Mouse (Mus musculus): ENCODE results near the gene Ctnna3. TPM values are rescaled to one million over a fixed set of nuclear protein-coding genes. Genes with fewer than 3 reads are reported as not detected.

Gene Ctnna3
- total and polyA plus RNA-seq, 3 experiments: not detected

DNA sequence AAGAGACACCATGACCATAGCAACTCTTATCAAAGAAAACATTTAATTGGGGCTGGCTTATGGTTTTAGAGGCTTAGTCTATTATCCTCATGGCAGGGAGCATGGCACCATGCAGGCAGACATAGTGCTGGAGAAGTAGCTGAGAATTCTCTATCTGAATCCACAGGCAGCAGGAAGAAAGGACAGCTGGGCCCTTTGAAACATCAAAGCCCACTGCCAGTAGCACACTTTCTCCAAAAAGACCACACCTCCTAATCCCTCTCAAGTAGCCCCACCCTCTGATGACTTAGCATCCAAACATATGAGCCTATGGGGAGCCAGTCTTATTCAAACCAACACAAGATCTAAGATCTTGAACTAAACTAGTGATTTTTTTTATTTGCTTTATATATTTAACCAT lies 1462.6 kb downstream of the Ctnna3 start:
- Histone ChIP-seq H3K4me3 (ENCODE audit: control insufficient read depth in 1 of 2, insufficient read depth in 1 of 2, low read depth in 2 of 2, low read length in 2 of 2) (no peak overlapping the region), H3K9ac (ENCODE audit: control insufficient read depth, low read depth, low read length, poor library complexity, severe bottlenecking) (no peak overlapping the region), H3K79me2 (ENCODE audit: control insufficient read depth, insufficient read depth, low read length, poor library complexity) (no peaks in the 10 kb centered on the region), H3K9me3 (replicated peaks; ENCODE audit: insufficient read depth, low read length) (no peaks in the 10 kb centered on the region), H3K36me3 (ENCODE audit: control insufficient read depth in 1 of 2, insufficient read depth in 2 of 2, low read length in 2 of 2) (no peaks in the 10 kb centered on the region), H3K27ac (ENCODE audit: control insufficient read depth, low read depth, low read length) (no peak overlapping the region), H3K4me1 (ENCODE audit: control insufficient read depth in 1 of 2, insufficient read depth in 2 of 2, low read length in 2 of 2) (no peaks in the 10 kb centered on the region), H3K27me3 (ENCODE audit: control insufficient read depth in 1 of 2, insufficient read depth in 2 of 2, low read length in 2 of 2) (no peaks in the 10 kb centered on the region)
- TF ChIP-seq POLR2AphosphoS2 (IDR thresholded peaks at IDR 0.05; ENCODE audit: low read length) (no peak), ELF1 (IDR thresholded peaks at IDR 0.05; ENCODE audit: low read depth, low read length) (no peak), USF1 (IDR thresholded peaks at IDR 0.05; ENCODE audit: low read depth, low read length) (no peak), ZKSCAN1 (IDR thresholded peaks at IDR 0.05; ENCODE audit: low read depth, low read length) (no peak), NELFE (IDR thresholded peaks at IDR 0.05; ENCODE audit: low read depth, low read length) (no peak), CHD2 (IDR thresholded peaks at IDR 0.05; ENCODE audit: low read length) (no peak), GABPA (IDR thresholded peaks at IDR 0.05; ENCODE audit: low read depth, low read length) (no peak), TAL1 (IDR thresholded peaks at IDR 0.05; ENCODE audit: low read length) (no peak), MEF2A (IDR thresholded peaks at IDR 0.05; ENCODE audit: extremely low read depth, insufficient replicate concordance, low read depth, low read length, poor library complexity, severe bottlenecking) (no peak), SMC3 (IDR thresholded peaks at IDR 0.05; ENCODE audit: low read depth, low read length) (no peak), E2F4 (IDR thresholded peaks at IDR 0.05; ENCODE audit: borderline replicate concordance, low read depth, low read length) (no peak), ZNF384 (IDR thresholded peaks at IDR 0.05; ENCODE audit: low read depth, low read length) (no peak)
- DNase-seq (ENCODE audit: low read depth, low spot score): no peak

DNA sequence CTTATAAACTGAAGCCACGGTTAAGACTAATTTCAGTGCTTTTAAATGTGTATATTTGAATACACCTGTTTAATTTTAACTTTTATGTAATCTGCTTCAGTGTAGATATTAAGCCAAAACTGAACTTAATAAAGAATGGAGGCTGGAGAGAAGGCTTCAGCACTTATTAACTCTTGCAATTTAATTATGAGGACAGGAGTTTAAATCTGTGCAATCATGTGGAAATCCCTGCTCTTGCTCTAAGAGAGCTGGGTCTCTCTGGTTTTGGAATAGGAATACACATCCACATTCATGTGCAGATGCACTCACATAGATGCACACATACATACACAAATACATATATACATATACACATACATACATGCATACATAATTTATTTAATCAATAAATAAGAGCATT lies 1468.8 kb downstream of the Ctnna3 start:
- H3K36me3 ChIP-seq (ENCODE audit: control insufficient read depth in 1 of 2, insufficient read depth in 2 of 2, low read length in 2 of 2): no peaks in the 10 kb centered on the region
- no peaks in the 10 kb centered on the region for H3K9me3 ChIP-seq (replicated peaks; ENCODE audit: insufficient read depth, low read length)
- H3K79me2 ChIP-seq (ENCODE audit: control insufficient read depth, insufficient read depth, low read length, poor library complexity): no peaks in the 10 kb centered on the region
- H3K4me3 ChIP-seq (ENCODE audit: control insufficient read depth in 1 of 2, insufficient read depth in 1 of 2, low read depth in 2 of 2, low read length in 2 of 2): no peak overlapping the region
- DNase-seq (ENCODE audit: low read depth, low spot score): no peak
- no peaks in the 10 kb centered on the region for H3K4me1 ChIP-seq (ENCODE audit: control insufficient read depth in 1 of 2, insufficient read depth in 2 of 2, low read length in 2 of 2)
- H3K27me3 ChIP-seq (ENCODE audit: control insufficient read depth in 1 of 2, insufficient read depth in 2 of 2, low read length in 2 of 2): no peaks in the 10 kb centered on the region
- H3K27ac ChIP-seq (ENCODE audit: control insufficient read depth, low read depth, low read length): no peak overlapping the region
- no peak overlapping the region for H3K9ac ChIP-seq (ENCODE audit: control insufficient read depth, low read depth, low read length, poor library complexity, severe bottlenecking)
- TF ChIP-seq HCFC1 (IDR thresholded peaks at IDR 0.05; ENCODE audit: low read depth, low read length) (no peak), USF2 (IDR thresholded peaks at IDR 0.05; ENCODE audit: borderline replicate concordance in 1 of 2, insufficient read depth in 1 of 2, low read depth in 1 of 2, low read length in 2 of 2) (no peak), CHD1 (IDR thresholded peaks at IDR 0.05; ENCODE audit: low read depth, low read length) (no peak), RCOR1 (IDR thresholded peaks at IDR 0.05; ENCODE audit: low read depth, low read length) (no peak), NELFE (IDR thresholded peaks at IDR 0.05; ENCODE audit: low read depth, low read length) (no peak), MAX (IDR thresholded peaks at IDR 0.05; ENCODE audit: low read length) (no peak), MAFK (IDR thresholded peaks at IDR 0.05; ENCODE audit: borderline replicate concordance, low read depth, low read length) (no peak), GABPA (IDR thresholded peaks at IDR 0.05; ENCODE audit: low read depth, low read length) (no peak), ZKSCAN1 (IDR thresholded peaks at IDR 0.05; ENCODE audit: low read depth, low read length) (no peak), MEF2A (IDR thresholded peaks at IDR 0.05; ENCODE audit: extremely low read depth, insufficient replicate concordance, low read depth, low read length, poor library complexity, severe bottlenecking) (no peak)
